Mouse (Mus musculus) bone marrow macrophage, adult 2 months (primary cell): ENCODE results near the gene Uvrag.

ENCODE experiments used
- CTCF ChIP-seq: IDR thresholded peaks from 2 replicates; pipeline ENCODE4 v1.5.1; 2012; ENCODE audit warnings: low read depth, mild to moderate bottlenecking, low read length, moderate library complexity
- POLR2A ChIP-seq: IDR thresholded peaks from 2 replicates; pipeline ENCODE4 v1.6.1; 2012; ENCODE audit warnings: mild to moderate bottlenecking, low read depth, low read length, borderline replicate concordance

DNA sequence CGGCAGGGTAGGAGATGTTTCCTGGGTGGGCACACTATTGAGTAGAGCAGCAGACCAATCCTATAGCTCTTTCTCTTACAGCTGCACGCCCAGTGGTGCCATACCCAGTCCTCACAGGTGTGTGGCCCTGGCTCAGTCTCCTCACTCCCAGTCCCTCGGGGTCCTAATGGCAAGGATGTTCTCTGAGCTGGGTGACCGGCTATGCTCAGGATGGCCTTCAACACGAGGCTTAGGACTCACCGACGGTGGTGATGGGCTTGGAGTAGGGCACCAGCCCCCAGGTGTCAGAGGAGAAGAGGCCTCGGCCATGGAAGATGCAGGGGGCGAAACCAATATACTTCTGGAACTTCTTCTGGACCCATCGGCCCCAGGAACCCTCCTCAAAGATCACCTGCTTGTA is 15.8 kb upstream of the Uvrag start:
- TF ChIP-seq POLR2A: no peak
- no peak for TF ChIP-seq CTCF
